Comparison of ENCODE assay signal across 21 mouse cellular contexts in the genomic region with DNA sequence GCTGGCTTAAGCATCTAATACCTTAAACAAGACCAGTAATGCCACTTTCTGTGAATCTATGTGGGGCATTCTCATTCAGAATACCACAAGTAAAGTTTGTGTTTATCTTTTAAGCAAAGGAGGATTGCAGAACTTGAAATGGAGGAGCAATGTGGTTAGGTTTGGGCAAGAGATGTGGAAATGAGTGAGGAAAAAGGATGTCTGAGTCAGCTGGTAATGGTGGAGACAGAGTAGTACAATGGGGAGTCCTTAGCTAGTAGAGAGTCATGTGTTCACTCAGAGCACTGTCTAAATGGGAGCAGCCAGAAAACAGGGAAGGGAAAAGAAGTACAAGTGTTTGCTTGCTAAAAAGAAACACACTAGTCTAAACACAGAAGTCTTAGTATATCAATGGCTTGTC.
DNase-seq lines count a peak whose midpoint lies in the region; ATAC-seq and TF ChIP-seq lines count a peak whose summit lies in the region.
"Had no signal": no experiment of that assay in that cellular context is flagged by ENCODE, and none has a peak within 500 bp of the region (broad histone marks: within the 10 kb centered on the region; RNA-seq: fewer than 3 reads in every experiment).

No protein-coding gene starts in this region.

- TF ChIP-seq EP300 in liver, postnatal 0 days (IDR thresholded peaks at IDR 0.05; ENCODE audit: low read depth), result no peak

- H3K27me3 ChIP-seq in liver, postnatal 0 days (ENCODE audit: insufficient read depth, low read length), result no peaks in the 10 kb centered on the region
- H3K27me3 ChIP-seq in liver, embryonic 12.5 days (replicated peaks), result no peaks in the 10 kb centered on the region
- no peaks in the 10 kb centered on the region for H3K27me3 ChIP-seq in limb, embryonic 15.5 days
- H3K27me3 ChIP-seq: forebrain, embryonic 12.5 days; hindbrain, embryonic 13.5 days; intestine, embryonic 15.5 days had no signal

- no peak overlapping the region for H3K9ac ChIP-seq in liver, postnatal 0 days (replicated peaks)
- no peak overlapping the region for H3K9ac ChIP-seq in liver, embryonic 12.5 days
- no peak overlapping the region for H3K9ac ChIP-seq in limb, embryonic 15.5 days
- H3K9ac ChIP-seq: forebrain, embryonic 12.5 days; hindbrain, embryonic 13.5 days; intestine, embryonic 15.5 days had no signal

- no peak overlapping the region for H3K27ac ChIP-seq in liver, postnatal 0 days (ENCODE audit: low read depth)
- no peak overlapping the region for H3K27ac ChIP-seq in liver, embryonic 12.5 days
- H3K27ac ChIP-seq in bone marrow macrophage, adult 2 months (ENCODE audit: insufficient read depth, low read depth, low read length), result peak overlapping the region; percentile 80
- H3K27ac ChIP-seq in limb, embryonic 15.5 days, result peak overlapping the region; percentile 38; the same call in 1 of the 2 replicates
- no peak overlapping the region for H3K27ac ChIP-seq in gastrocnemius, adult 2 months
- H3K27ac ChIP-seq: forebrain, embryonic 12.5 days; heart, embryonic 10.5 days; hindbrain, embryonic 13.5 days; intestine, embryonic 15.5 days had no signal

- H3K4me1 ChIP-seq in liver, postnatal 0 days (ENCODE audit: insufficient read depth), result no peaks in the 10 kb centered on the region
- H3K4me1 ChIP-seq in liver, embryonic 12.5 days, result peaks cover 13% of the 10 kb centered on the region
- H3K4me1 ChIP-seq in bone marrow macrophage, adult 2 months (ENCODE audit: control insufficient read depth, insufficient read depth, low read length), result peaks cover 35% of the 10 kb centered on the region
- H3K4me1 ChIP-seq in limb, embryonic 15.5 days, result no peaks in the 10 kb centered on the region
- H3K4me1 ChIP-seq: forebrain, embryonic 12.5 days; heart, embryonic 10.5 days; hindbrain, embryonic 13.5 days; intestine, embryonic 15.5 days had no signal

- intact Hi-C loops in gastrocnemius, adult 2 months (cut with DNase I), result no loop called here

- no peak overlapping the region for H3K4me3 ChIP-seq in liver, postnatal 0 days (ENCODE audit: low read depth, low read length)
- H3K4me3 ChIP-seq in liver, embryonic 12.5 days, result no peak overlapping the region
- H3K4me3 ChIP-seq in bone marrow macrophage, adult 2 months (ENCODE audit: insufficient read depth, low read length), result no peak overlapping the region
- H3K4me3 ChIP-seq in limb, embryonic 15.5 days, result no peak overlapping the region
- no peak overlapping the region for H3K4me3 ChIP-seq in gastrocnemius, adult 2 months
- H3K4me3 ChIP-seq: forebrain, embryonic 12.5 days; heart, embryonic 10.5 days; hindbrain, embryonic 13.5 days; intestine, embryonic 15.5 days had no signal

- no peak for TF ChIP-seq CTCF in liver, postnatal 0 days (IDR thresholded peaks at IDR 0.05; ENCODE audit: low read depth)
- TF ChIP-seq CTCF in bone marrow macrophage, adult 2 months (IDR thresholded peaks at IDR 0.05; ENCODE audit: low read depth, low read length), result no peak
- TF ChIP-seq CTCF in gastrocnemius, adult 2 months (IDR thresholded peaks at IDR 0.05), result no peak

- no peak overlapping the region for H3K4me2 ChIP-seq in liver, postnatal 0 days (ENCODE audit: low read depth, low read length)
- H3K4me2 ChIP-seq in liver, embryonic 12.5 days, result no peak overlapping the region
- H3K4me2 ChIP-seq in limb, embryonic 15.5 days, result no peak overlapping the region
- H3K4me2 ChIP-seq: forebrain, embryonic 12.5 days; hindbrain, embryonic 13.5 days; intestine, embryonic 15.5 days had no signal

- peaks cover 45% of the 10 kb centered on the region for H3K36me3 ChIP-seq in liver, postnatal 0 days (replicated peaks; ENCODE audit: insufficient read depth, low read length)
- peaks cover 41% of the 10 kb centered on the region for H3K36me3 ChIP-seq in liver, embryonic 12.5 days
- peaks cover 35% of the 10 kb centered on the region for H3K36me3 ChIP-seq in limb, embryonic 15.5 days

- DNase-seq in liver, postnatal 0 days, result no peak
- no peak for DNase-seq in gastrocnemius, adult 2 months
- DNase-seq in cerebellum, adult 9-11 months, result no peak
- no peak for DNase-seq in frontal cortex, postnatal 10 days (ENCODE audit: low spot score in 2 of 2)
- DNase-seq: adrenal gland, postnatal 14 days; B cell, adult 2 months; cerebellum, adult 18-20 months; cerebellum, postnatal 10 days; gastrocnemius, postnatal 25 days; heart, adult 18-20 months; heart, postnatal 14 days had no signal

- peak; percentile 56 for ATAC-seq in liver, postnatal 0 days
- ATAC-seq in liver, embryonic 12.5 days, result no peak
- ATAC-seq in limb, embryonic 15.5 days (ENCODE audit: insufficient number of reproducible peaks, low FRiP score, low TSS enrichment, low read depth), result no peak
- ATAC-seq: CD4-positive, CD25-positive, alpha-beta regulatory T cell, adult 4 months; forebrain, embryonic 16.5 days; intestine, embryonic 15.5 days had no signal

- no peak for TF ChIP-seq POLR2A in bone marrow macrophage, adult 2 months (IDR thresholded peaks at IDR 0.05; ENCODE audit: borderline replicate concordance, low read depth, low read length)

- no peaks in the 10 kb centered on the region for H3K9me3 ChIP-seq in liver, postnatal 0 days (ENCODE audit: low read length)
- H3K9me3 ChIP-seq in liver, embryonic 12.5 days (replicated peaks), result 0 out of 2 replicates have a peak, but pooled peaks cover 2% of the 10 kb centered on the region
- no peaks in the 10 kb centered on the region for H3K9me3 ChIP-seq in limb, embryonic 15.5 days
- H3K9me3 ChIP-seq: forebrain, embryonic 12.5 days; G1E; heart, embryonic 10.5 days; hindbrain, embryonic 13.5 days; intestine, embryonic 15.5 days had no signal

Comparison
In these comparisons a context has a peak if more than half of its experiments do, and no peak if none do; other contexts are left out.
1. H3K27ac ChIP-seq: peak in bone marrow macrophage, adult 2 months (single experiment) and limb, embryonic 15.5 days (single experiment); none in liver, postnatal 0 days (single experiment), liver, embryonic 12.5 days (single experiment) and gastrocnemius, adult 2 months (single experiment).